Mouse (Mus musculus) heart, postnatal 0 days (tissue): Measurements from ENCODE around the gene Mknk2.

Source experiments
- CTCF ChIP-seq: IDR thresholded peaks from 2 replicates; pipeline ENCODE4 v1.5.1; 2016; ENCODE audit warnings: antibody characterized with exemption, control low read depth, low read depth
- EP300 ChIP-seq: IDR thresholded peaks from 2 replicates; pipeline ENCODE4 v1.6.1; 2016; ENCODE audit warnings: antibody characterized with exemption, low read depth

DNA sequence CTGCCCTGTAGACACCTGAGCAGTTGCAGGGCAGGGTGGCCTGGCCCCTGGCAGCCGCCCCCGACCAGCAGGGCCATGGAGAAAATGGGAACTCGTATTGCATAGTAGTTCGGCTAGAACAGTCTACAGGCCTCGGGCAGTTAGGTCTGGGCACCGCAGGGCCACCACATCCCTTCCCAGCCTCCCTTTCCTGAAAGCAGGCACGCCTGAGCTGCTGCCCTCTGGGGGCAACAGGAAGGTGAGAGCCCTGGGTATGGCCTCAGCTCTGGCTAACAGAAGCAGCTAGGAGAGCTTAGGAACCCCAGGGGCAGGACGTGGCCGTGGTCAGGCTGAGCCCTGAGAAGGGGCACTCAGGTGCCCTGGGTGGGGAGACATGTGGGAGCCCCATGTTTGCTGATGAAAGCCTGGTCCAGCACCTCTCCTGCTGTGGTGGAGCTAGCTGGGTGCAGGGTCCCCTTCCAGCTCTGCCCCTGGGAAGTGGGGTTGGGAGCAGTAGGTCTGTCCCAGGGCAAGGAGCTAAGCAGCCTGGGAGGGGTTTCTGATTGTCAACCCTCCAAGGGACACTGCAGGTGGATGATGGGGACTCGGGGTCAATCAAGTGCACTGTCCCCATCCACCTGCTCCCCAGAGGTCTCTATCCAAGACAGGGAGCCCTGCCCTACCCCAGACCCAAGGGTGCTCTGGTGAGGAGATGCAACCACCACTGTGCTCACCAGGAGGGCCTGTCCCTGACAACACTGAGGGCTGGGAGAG lies 11.8 kb downstream of the Mknk2 start:
- TF ChIP-seq CTCF (peak; percentile 22; the same call in 1 of the 2 replicates), EP300 (no peak)
